Mouse (Mus musculus) embryonic facial prominence, embryonic 15.5 days (tissue): ENCODE results near the gene Tmem217. TPM values are rescaled to one million over a fixed set of nuclear protein-coding genes. Genes with fewer than 3 reads are reported as not detected.
"Not testable (repeated sequence)": the region's sequence is repeated elsewhere in the genome, so short reads cannot be mapped to it uniquely, and the experiment has no call there.

Experiments used
- ATAC-seq: fragments of 200-750 bp; cut with Nextera tagmentation; 2 replicates; pipeline ENCODE4 v1.8.0; 2017; ENCODE audit warnings: low read depth, moderate TSS enrichment; ENCODE audit not compliant: insufficient number of reproducible peaks, low FRiP score, low TSS enrichment
- H3K27ac ChIP-seq: fragments of 300-500 bp; sonication (generic); replicated peaks from 2 replicates; pipeline ENCODE4 v1.5.1; 2015; ENCODE audit warnings: mild to moderate bottlenecking, inconsistent platforms
- H3K27me3 ChIP-seq: fragments of 300-500 bp; sonication (generic); 2 replicates; pipeline ENCODE4 v1.6.1; 2015; ENCODE audit warnings: inconsistent platforms
- H3K36me3 ChIP-seq: fragments of 300-500 bp; sonication (generic); 2 replicates; pipeline ENCODE4 v1.6.1; 2015; ENCODE audit warnings: mild to moderate bottlenecking, inconsistent platforms
- H3K4me1 ChIP-seq: fragments of 300-500 bp; sonication (generic); 2 replicates; pipeline ENCODE4 v1.6.1; 2015; ENCODE audit warnings: inconsistent platforms
- H3K4me2 ChIP-seq: fragments of 300-500 bp; sonication (generic); replicated peaks from 2 replicates; pipeline ENCODE4 v1.6.1; 2015; ENCODE audit warnings: mild to moderate bottlenecking, inconsistent platforms
- H3K4me3 ChIP-seq: fragments of 300-500 bp; sonication (generic); replicated peaks from 2 replicates; pipeline ENCODE4 v1.5.1; 2015; ENCODE audit warnings: mild to moderate bottlenecking, inconsistent platforms
- H3K9ac ChIP-seq: fragments of 300-500 bp; sonication (generic); 2 replicates; pipeline ENCODE4 v1.6.1; 2015; ENCODE audit warnings: inconsistent platforms
- H3K9me3 ChIP-seq: fragments of 300-500 bp; sonication (generic); replicated peaks from 2 replicates; pipeline ENCODE4 v1.6.1; 2016; ENCODE audit warnings: inconsistent platforms
- WGBS: fragments of 180-500 bp; shearing (Covaris S2); methylation state at CpG from one replicate; pipeline ENCODE4 v1.1.7; 2015; 5-methylcytosine and 5-hydroxymethylcytosine counted together
- polyA plus RNA-seq: library from polyadenylated mRNA; unstranded; fragments of >200 nt; fragmentation: Nextera tagmentation; extraction: Ambion mirVana; gene quantifications from 2 replicates; pipeline ENCODE4 v1.2.1, GENCODE M21; 2015

The Tmem217 gene
- polyA plus RNA-seq, 1 experiment from 2014 or later, result 1.6 TPM

DNA sequence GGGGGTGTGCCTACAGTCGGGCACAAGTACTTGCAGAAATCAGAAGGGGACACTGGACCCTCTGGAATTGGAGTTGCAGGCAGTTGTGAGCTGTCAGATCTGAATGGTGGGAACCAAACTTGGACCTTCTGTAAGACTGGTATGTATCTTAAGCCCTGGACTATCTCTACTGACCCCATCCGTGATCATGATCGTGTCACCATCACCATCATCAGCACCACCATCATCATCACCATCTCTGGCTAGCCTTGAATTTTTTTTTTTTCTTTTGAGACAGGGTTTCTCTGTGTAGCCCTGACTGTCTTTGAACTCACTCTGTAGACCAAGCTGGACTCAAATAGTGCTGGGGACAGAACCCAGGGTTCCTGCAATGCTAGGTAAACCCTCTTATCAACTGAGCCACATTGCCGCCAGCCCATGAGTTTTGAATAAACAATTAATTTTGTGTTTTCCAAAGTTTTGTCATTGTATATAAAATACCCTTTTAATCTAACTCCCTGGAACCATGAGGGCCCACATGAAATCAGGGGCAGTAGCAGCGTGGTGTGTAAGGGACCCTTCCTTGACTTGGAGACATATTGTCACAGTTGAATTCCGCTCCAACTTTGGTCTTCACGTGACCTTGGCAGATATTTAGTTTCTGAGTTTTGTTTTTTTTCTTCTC lies 50.0 kb downstream of the Tmem217 start:
- Histone ChIP-seq H3K36me3 (no peaks in the 10 kb centered on the region), H3K4me3 (no peak overlapping the region), H3K4me2 (peak overlapping the region; percentile 46; the same call in 1 of the 2 replicates), H3K27me3 (no peaks in the 10 kb centered on the region), H3K9ac (no peak overlapping the region), H3K4me1 (peaks cover 12% of the 10 kb centered on the region; the same call in 1 of the 2 replicates), H3K27ac (0 out of 2 replicates have a peak overlapping the region, but pooled peaks have one; percentile 22), H3K9me3 (0 out of 2 replicates have a peak, but pooled peaks cover 4% of the 10 kb centered on the region)
- 68% methylated on average over 7 of the region's 7 CpGs for WGBS
- ATAC-seq, result no peak

- no peaks in the 10 kb centered on the region for H3K36me3 ChIP-seq
- no peak overlapping the region for H3K9ac ChIP-seq
- no peak for ATAC-seq
- 0 out of 2 replicates have a peak, but pooled peaks cover 4% of the 10 kb centered on the region for H3K9me3 ChIP-seq
- H3K4me2 ChIP-seq, result no peak overlapping the region
- H3K27me3 ChIP-seq, result no peaks in the 10 kb centered on the region
- no peak overlapping the region for H3K27ac ChIP-seq
- H3K4me3 ChIP-seq, result no peak overlapping the region
- WGBS, result 70% methylated on average over 17 of the region's 17 CpGs
- peaks cover 12% of the 10 kb centered on the region; the same call in 1 of the 2 replicates for H3K4me1 ChIP-seq
These were observed 51.2 kb downstream of the Tmem217 start for GRCm38 (mm10) chr17:29500802-29501469.

GRCm38 (mm10) chr17:29500243-29500740 lies 51.9 kb downstream of the Tmem217 start:
- 0 out of 2 replicates have a peak, but pooled peaks have one; percentile 11 for ATAC-seq
- H3K9ac ChIP-seq, result no peak overlapping the region
- H3K27me3 ChIP-seq, result no peaks in the 10 kb centered on the region
- H3K4me2 ChIP-seq, result no peak overlapping the region
- no peak overlapping the region for H3K27ac ChIP-seq
- H3K9me3 ChIP-seq, result 0 out of 2 replicates have a peak, but pooled peaks cover under 1% of the 10 kb centered on the region
- H3K36me3 ChIP-seq, result no peaks in the 10 kb centered on the region
- peaks cover 12% of the 10 kb centered on the region; the same call in 1 of the 2 replicates for H3K4me1 ChIP-seq
- no peak overlapping the region for H3K4me3 ChIP-seq
- 64% methylated on average over 7 of the region's 7 CpGs for WGBS

- no peaks in the 10 kb centered on the region for H3K9me3 ChIP-seq
- no peak overlapping the region for H3K27ac ChIP-seq
- peaks cover 4% of the 10 kb centered on the region for H3K36me3 ChIP-seq
- ATAC-seq, result no peak
- H3K4me1 ChIP-seq, result peaks cover 15% of the 10 kb centered on the region
- WGBS, result 68% methylated on average over 6 of the region's 6 CpGs
- no peak overlapping the region for H3K9ac ChIP-seq
- no peak overlapping the region for H3K4me3 ChIP-seq
- H3K4me2 ChIP-seq, result no peak overlapping the region
- no peaks in the 10 kb centered on the region for H3K27me3 ChIP-seq
These were observed 52.7 kb downstream of the Tmem217 start for GRCm38 (mm10) chr17:29499511-29499910.

- H3K9ac ChIP-seq, H3K36me3 ChIP-seq, H3K4me3 ChIP-seq, H3K27me3 ChIP-seq, H3K9me3 ChIP-seq, H3K27ac ChIP-seq, H3K4me2 ChIP-seq, ATAC-seq: not testable (repeated sequence)
- H3K4me1 ChIP-seq, result peaks cover 17% of the 10 kb centered on the region
- WGBS, result 83% methylated on average over 2 of the region's 2 CpGs
These were observed 53.2 kb downstream of the Tmem217 start for GRCm38 (mm10) chr17:29498952-29499351.

DNA sequence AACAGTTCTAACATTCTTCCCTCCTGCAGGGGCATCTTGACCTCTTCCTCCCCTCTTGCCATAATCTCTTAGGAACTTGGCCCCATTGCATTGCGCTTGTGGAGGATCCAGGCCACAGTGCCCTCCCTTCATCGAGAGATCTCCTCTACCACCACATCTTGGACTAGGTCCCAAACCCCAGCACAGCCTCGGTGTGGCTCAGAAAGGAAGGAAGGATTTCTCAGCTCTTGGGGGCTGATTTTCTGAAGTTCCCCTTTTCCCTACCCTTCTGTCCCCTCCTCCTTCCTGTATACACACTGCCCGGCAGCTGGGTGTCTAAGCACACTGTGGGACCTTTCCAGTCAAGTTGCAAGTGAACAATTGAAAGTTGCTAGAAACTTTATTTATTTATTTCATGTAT lies 54.2 kb downstream of the Tmem217 start:
- no peaks in the 10 kb centered on the region for H3K9me3 ChIP-seq
- H3K9ac ChIP-seq, result no peak overlapping the region
- no peak overlapping the region for H3K4me3 ChIP-seq
- H3K27ac ChIP-seq, result 0 out of 2 replicates have a peak overlapping the region, but pooled peaks have one; percentile 39
- H3K4me1 ChIP-seq, result peaks cover 21% of the 10 kb centered on the region
- H3K27me3 ChIP-seq, result no peaks in the 10 kb centered on the region
- ATAC-seq, result no peak
- no peak overlapping the region for H3K4me2 ChIP-seq
- 48% methylated on average over 4 of the region's 4 CpGs for WGBS
- H3K36me3 ChIP-seq, result peaks cover 13% of the 10 kb centered on the region

GRCm38 (mm10) chr17:29497481-29497880 lies 54.7 kb downstream of the Tmem217 start:
- not testable (repeated sequence) for H3K27me3 ChIP-seq, H3K27ac ChIP-seq, ATAC-seq, H3K4me3 ChIP-seq, H3K9ac ChIP-seq, H3K4me2 ChIP-seq, H3K9me3 ChIP-seq
- Histone ChIP-seq H3K4me1 (peaks cover 22% of the 10 kb centered on the region), H3K36me3 (peaks cover 13% of the 10 kb centered on the region)
- 59% methylated on average over 1 of the region's 1 CpGs for WGBS

DNA sequence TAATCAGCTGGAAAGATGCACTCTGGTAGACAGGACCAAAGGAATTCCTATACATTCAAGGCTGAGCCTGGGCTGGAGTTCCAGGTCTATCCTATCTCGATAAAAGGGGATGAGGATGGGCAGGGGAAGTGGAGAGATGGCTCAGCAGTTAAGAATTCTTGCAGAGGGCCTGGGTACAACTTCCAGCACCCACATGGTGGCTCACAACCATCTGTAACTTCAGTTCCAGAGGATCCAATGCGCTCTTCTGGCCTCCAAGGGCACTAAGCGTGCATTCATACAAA lies 55.2 kb downstream of the Tmem217 start:
- Histone ChIP-seq H3K9ac (no peak overlapping the region), H3K9me3 (no peaks in the 10 kb centered on the region), H3K27me3 (no peaks in the 10 kb centered on the region), H3K36me3 (peaks cover 13% of the 10 kb centered on the region), H3K4me3 (no peak overlapping the region), H3K27ac (no peak overlapping the region), H3K4me1 (peaks cover 22% of the 10 kb centered on the region), H3K4me2 (no peak overlapping the region)
- whole genome bisulfite sequencing, result 85% methylated on average over 3 of the region's 3 CpGs
- ATAC-seq, result no peak

DNA sequence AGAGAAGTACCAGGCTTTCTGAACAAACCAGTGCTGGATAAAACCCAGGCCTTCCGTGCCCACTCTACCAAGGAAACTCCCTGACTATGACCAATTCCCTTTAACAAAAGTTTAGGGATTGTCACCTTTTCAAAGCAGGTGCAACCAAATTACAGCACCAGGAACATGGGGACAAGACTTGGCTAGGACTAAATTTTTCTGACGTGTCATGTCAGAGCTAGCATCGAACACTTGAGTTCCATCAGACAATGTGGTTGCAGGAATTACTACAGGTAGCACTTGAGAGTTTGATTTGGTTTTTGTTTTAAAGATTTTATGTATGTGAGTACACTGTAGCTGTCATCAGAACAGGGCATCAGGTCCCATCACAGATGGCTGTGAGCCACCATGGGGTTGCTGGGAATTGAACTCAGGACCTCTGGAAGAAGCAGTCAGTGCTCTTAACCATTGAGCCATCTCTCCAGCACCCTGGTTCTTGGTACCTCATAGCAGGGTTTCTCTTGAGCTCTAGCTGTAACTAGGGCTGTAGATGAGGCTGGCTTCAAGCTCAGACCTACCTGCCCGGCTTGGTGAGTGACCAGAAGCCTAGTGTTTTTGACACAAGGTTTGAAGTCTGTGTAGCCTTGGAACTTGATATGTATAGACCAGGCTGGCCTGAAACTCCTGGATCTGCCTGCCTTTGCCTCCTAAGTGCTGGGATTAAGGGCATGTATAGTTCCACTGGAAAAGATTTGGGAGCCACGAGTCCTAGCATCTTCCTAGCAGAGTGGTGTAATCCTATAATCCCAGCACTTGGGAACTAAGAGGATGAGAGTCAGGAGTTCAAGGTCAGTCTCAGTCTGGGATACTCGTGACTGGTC lies 55.7 kb downstream of the Tmem217 start:
- ATAC-seq, result no peak
- Histone ChIP-seq H3K4me2 (no peak overlapping the region), H3K27ac (no peak overlapping the region), H3K9ac (no peak overlapping the region), H3K27me3 (no peaks in the 10 kb centered on the region), H3K9me3 (no peaks in the 10 kb centered on the region), H3K4me1 (peaks cover 22% of the 10 kb centered on the region), H3K36me3 (peaks cover 13% of the 10 kb centered on the region), H3K4me3 (no peak overlapping the region)
- WGBS, result 75% methylated on average over 6 of the region's 6 CpGs

- Histone ChIP-seq H3K9me3 (no peaks in the 10 kb centered on the region), H3K27me3 (no peaks in the 10 kb centered on the region), H3K4me2 (no peak overlapping the region), H3K4me1 (peaks cover 22% of the 10 kb centered on the region), H3K36me3 (peaks cover 13% of the 10 kb centered on the region), H3K27ac (no peak overlapping the region), H3K4me3 (no peak overlapping the region), H3K9ac (no peak overlapping the region)
- no peak for ATAC-seq
- 60% methylated on average over 8 of the region's 8 CpGs for WGBS
These were observed 57.5 kb downstream of the Tmem217 start for GRCm38 (mm10) chr17:29494732-29495076.
